Mouse (Mus musculus): Measurements from ENCODE around the gene Gm44502. TPM values are rescaled to one million over a fixed set of nuclear protein-coding genes. Genes with fewer than 3 reads are reported as not detected.

Gene Gm44502
- polyA plus RNA-seq, 1 experiment from 2014 or later: not detected

DNA sequence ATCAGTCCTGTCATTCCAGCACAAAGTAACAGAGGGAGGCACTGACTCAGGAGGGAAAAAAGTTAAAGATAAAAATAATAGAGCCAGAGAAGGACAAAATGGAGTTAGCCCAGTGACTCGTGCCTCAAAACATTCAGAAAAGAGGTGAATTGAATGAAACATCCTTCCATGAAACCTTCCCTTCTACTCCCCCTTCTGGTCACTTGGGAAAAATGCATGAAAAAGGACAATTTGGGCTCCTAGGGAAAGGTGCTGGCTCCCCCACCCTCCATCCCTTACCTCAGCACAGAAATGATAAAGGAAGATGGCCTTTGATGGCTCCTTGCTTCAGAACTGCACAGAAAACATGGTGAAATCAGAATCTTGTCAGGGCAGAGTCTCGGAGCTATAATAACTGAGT lies 39.1 kb upstream of the Gm44502 start:
- H3K27ac ChIP-seq: no peak overlapping the region
- no peaks in the 10 kb centered on the region for H3K27me3 ChIP-seq
- H3K4me1 ChIP-seq: no peaks in the 10 kb centered on the region
- no peaks in the 10 kb centered on the region for H3K36me3 ChIP-seq
- H3K4me3 ChIP-seq: no peak overlapping the region
- no peak for ATAC-seq (ENCODE audit: borderline replicate concordance, extremely low read depth, low FRiP score, low TSS enrichment)
- 32% methylated on average over 2 of the region's 2 CpGs for WGBS
- H3K9ac ChIP-seq: no peak overlapping the region
- H3K4me2 ChIP-seq: no peak overlapping the region
- no peaks in the 10 kb centered on the region for H3K9me3 ChIP-seq

DNA sequence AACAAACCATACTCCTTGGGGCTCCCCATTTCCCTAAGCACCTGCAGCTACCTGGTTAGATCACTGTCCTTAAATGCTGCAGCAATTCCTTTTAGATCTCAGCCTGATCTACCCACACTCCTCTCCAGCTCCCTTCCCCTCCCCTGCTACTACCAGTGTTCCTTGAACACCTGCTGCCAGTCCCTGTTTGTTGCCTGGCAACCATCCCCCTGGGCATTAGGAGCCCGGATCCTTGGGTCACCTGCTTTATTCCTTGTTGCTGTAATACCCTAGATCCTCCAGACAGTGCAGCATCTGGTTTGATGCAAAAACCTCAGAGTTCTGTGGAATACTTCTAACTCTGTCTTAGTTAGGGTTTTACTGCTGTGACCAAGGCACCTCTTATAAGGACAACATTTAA lies 35.6 kb upstream of the Gm44502 start:
- WGBS: 5% methylated on average over 1 of the region's 1 CpGs
- no peak overlapping the region for H3K9ac ChIP-seq
- H3K27me3 ChIP-seq: no peaks in the 10 kb centered on the region
- H3K4me2 ChIP-seq: no peak overlapping the region
- H3K4me3 ChIP-seq: no peak overlapping the region
- no peaks in the 10 kb centered on the region for H3K9me3 ChIP-seq
- no peak for ATAC-seq (ENCODE audit: borderline replicate concordance, extremely low read depth, low FRiP score, low TSS enrichment)
- no peaks in the 10 kb centered on the region for H3K36me3 ChIP-seq
- H3K4me1 ChIP-seq: no peaks in the 10 kb centered on the region
- no peak overlapping the region for H3K27ac ChIP-seq

- Histone ChIP-seq H3K4me3 (no peak overlapping the region), H3K4me2 (no peak overlapping the region), H3K27ac (no peak overlapping the region), H3K27me3 (no peaks in the 10 kb centered on the region), H3K9ac (no peak overlapping the region), H3K9me3 (no peaks in the 10 kb centered on the region), H3K36me3 (no peaks in the 10 kb centered on the region), H3K4me1 (no peaks in the 10 kb centered on the region)
- WGBS: 47% methylated on average over 5 of the region's 5 CpGs
- ATAC-seq (ENCODE audit: borderline replicate concordance, extremely low read depth, low FRiP score, low TSS enrichment): no peak
Observed at GRCm38 (mm10) chr15:89463334-89464235, 34.1 kb upstream of the Gm44502 start.

DNA sequence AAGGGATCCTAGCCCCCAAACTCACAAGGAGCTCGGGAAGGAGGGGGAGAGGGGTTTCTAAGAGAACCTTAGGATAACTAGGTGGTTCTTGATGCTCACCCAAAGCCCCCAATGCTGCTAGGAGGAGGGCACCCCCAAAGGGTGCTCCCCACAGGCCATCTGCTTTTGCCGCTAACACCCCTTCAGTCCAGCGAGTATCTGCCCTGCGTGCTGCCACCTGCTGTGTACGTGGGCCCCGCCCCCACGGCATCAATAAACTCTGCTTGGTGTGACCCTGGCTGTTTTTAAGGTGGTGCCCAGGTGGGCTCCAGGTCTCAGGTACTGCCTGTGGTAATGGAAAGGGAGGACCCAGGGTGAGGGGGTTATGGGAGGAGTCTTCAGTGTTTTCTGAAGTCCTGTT lies 32.7 kb upstream of the Gm44502 start:
- Histone ChIP-seq H3K9me3 (no peaks in the 10 kb centered on the region), H3K27ac (no peak overlapping the region), H3K27me3 (peaks cover 8% of the 10 kb centered on the region; the same call in 1 of the 2 replicates), H3K4me3 (no peak overlapping the region), H3K4me2 (no peak overlapping the region), H3K4me1 (no peaks in the 10 kb centered on the region), H3K36me3 (no peaks in the 10 kb centered on the region), H3K9ac (no peak overlapping the region)
- ATAC-seq (ENCODE audit: borderline replicate concordance, extremely low read depth, low FRiP score, low TSS enrichment): no peak
- 70% methylated on average over 7 of the region's 7 CpGs for WGBS

DNA sequence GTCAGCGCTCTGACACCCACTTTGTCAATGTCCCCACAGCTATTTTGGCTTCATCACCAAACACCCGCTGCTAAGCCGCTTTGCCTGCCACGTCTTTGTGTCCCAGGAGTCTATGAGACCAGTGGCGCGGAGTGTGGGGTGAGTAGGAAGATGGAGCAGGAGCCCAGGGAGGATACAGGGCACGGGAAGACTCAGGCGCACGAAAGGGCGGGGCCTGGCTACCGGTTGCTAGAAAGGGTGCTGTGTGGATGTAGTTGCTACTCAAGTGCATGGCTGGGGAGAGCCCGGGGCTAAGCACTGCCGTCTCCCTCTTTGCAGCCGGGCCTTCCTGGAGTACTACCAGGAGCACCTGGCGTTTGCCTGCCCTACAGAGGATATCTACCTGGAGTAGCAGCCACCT lies 31.8 kb upstream of the Gm44502 start:
- Histone ChIP-seq H3K9ac (no peak overlapping the region), H3K4me3 (no peak overlapping the region), H3K4me1 (no peaks in the 10 kb centered on the region), H3K9me3 (no peaks in the 10 kb centered on the region), H3K4me2 (no peak overlapping the region), H3K27me3 (peaks cover 12% of the 10 kb centered on the region; the same call in 1 of the 2 replicates), H3K27ac (no peak overlapping the region), H3K36me3 (no peaks in the 10 kb centered on the region)
- WGBS: 60% methylated on average over 15 of the region's 15 CpGs
- no peak for ATAC-seq (ENCODE audit: borderline replicate concordance, extremely low read depth, low FRiP score, low TSS enrichment)

- Histone ChIP-seq H3K4me3 (no peak overlapping the region), H3K4me1 (no peaks in the 10 kb centered on the region), H3K27me3 (peaks cover 21% of the 10 kb centered on the region; the same call in 1 of the 2 replicates), H3K4me2 (no peak overlapping the region), H3K9me3 (no peaks in the 10 kb centered on the region), H3K27ac (no peak overlapping the region), H3K9ac (no peak overlapping the region), H3K36me3 (no peaks in the 10 kb centered on the region)
- ATAC-seq (ENCODE audit: borderline replicate concordance, extremely low read depth, low FRiP score, low TSS enrichment): no peak
- 56% methylated on average over 10 of the region's 10 CpGs for WGBS
Observed at GRCm38 (mm10) chr15:89460298-89460697, 30.8 kb upstream of the Gm44502 start.

DNA sequence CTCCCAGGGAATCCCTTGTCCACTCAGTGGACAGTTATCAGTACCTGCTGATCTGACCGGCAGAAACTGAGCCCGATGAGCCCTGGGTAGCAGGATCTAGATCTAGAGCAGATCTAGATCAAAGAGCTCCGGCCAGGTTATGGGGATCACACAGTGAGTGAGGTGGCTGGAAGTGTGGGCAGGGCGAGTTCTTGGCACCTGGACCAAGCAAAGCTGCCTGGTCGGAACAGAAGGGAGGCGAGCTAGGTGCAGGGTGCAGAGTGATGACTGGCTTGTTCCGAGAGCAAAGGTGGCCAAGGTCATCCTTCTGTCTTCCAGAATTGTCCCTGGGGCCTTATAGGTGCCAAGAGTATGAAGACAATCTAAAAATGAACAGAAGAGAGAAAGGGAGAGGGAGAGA lies 30.3 kb upstream of the Gm44502 start:
- no peak for ATAC-seq (ENCODE audit: borderline replicate concordance, extremely low read depth, low FRiP score, low TSS enrichment)
- Histone ChIP-seq H3K27me3 (peaks cover 25% of the 10 kb centered on the region), H3K4me2 (no peak overlapping the region), H3K9ac (no peak overlapping the region), H3K4me1 (no peaks in the 10 kb centered on the region), H3K4me3 (no peak overlapping the region), H3K27ac (no peak overlapping the region), H3K36me3 (no peaks in the 10 kb centered on the region), H3K9me3 (no peaks in the 10 kb centered on the region)
- 70% methylated on average over 7 of the region's 7 CpGs for WGBS

DNA sequence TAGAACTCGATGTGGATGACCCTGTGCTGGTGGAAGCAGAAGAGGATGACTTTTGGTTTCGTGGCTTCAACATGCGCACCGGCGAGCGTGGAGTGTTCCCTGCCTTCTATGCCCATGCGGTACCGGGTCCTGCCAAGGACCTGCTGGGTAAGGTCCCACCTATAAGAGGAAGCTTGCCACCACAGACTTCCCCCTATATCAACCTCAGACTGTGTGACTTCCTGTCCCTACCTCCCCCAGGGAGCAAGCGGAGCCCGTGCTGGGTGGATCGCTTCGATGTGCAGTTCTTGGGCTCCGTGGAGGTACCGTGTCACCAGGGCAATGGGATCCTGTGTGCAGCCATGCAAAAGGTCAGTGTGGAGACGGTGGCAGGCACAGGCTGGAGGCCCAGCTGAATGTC lies 29.4 kb upstream of the Gm44502 start:
- no peak for ATAC-seq (ENCODE audit: borderline replicate concordance, extremely low read depth, low FRiP score, low TSS enrichment)
- 89% methylated on average over 15 of the region's 15 CpGs for WGBS

DNA sequence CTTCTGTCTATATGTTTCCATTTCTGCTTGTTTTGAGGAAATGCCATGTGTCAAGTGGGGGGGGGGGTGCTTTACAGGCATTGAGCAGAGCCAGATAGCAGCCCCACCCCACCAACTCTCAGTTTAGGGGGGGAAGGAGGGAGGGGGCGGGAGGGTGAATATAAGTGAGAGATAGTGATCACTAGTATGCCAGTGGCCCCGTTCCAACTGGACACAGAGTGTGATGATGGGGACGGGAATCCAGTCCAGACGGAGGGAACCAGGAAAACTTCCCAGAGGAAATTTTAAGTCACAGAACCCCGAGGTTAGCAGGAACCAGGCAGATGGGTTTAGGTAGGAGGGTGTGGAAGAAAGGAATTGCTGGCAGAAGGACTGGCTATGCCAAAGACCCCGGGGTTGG lies 26.1 kb upstream of the Gm44502 start:
- no peaks in the 10 kb centered on the region for H3K36me3 ChIP-seq
- H3K9ac ChIP-seq: no peak overlapping the region
- H3K4me2 ChIP-seq: no peak overlapping the region
- no peak overlapping the region for H3K27ac ChIP-seq
- H3K4me1 ChIP-seq: peaks cover 12% of the 10 kb centered on the region
- ATAC-seq (ENCODE audit: borderline replicate concordance, extremely low read depth, low FRiP score, low TSS enrichment): no peak
- no peak overlapping the region for H3K4me3 ChIP-seq
- peaks cover 47% of the 10 kb centered on the region for H3K27me3 ChIP-seq
- WGBS: 53% methylated on average over 6 of the region's 6 CpGs
- H3K9me3 ChIP-seq: no peaks in the 10 kb centered on the region

More for the DNA sequence above, 29.4 kb upstream of the Gm44502 start:
- Histone ChIP-seq H3K9me3 (no peaks in the 10 kb centered on the region), H3K27ac (no peak overlapping the region), H3K4me2 (no peak overlapping the region), H3K4me3 (no peak overlapping the region), H3K27me3 (peaks cover 34% of the 10 kb centered on the region), H3K9ac (no peak overlapping the region), H3K36me3 (no peaks in the 10 kb centered on the region), H3K4me1 (peaks cover 6% of the 10 kb centered on the region)

GRCm38 (mm10) chr15:89454857-89455256 lies 25.4 kb upstream of the Gm44502 start:
- Histone ChIP-seq H3K4me3 (no peak overlapping the region), H3K9me3 (no peaks in the 10 kb centered on the region), H3K27me3 (peaks cover 47% of the 10 kb centered on the region), H3K27ac (no peak overlapping the region), H3K36me3 (no peaks in the 10 kb centered on the region), H3K4me1 (peaks cover 12% of the 10 kb centered on the region), H3K9ac (no peak overlapping the region), H3K4me2 (no peak overlapping the region)
- WGBS: 28% methylated on average over 4 of the region's 6 CpGs
- no peak for ATAC-seq (ENCODE audit: borderline replicate concordance, extremely low read depth, low FRiP score, low TSS enrichment)

GRCm38 (mm10) chr15:89453865-89454478 lies 24.5 kb upstream of the Gm44502 start, which contains the start of gene Mapk8ip2:
TSS of gene Mapk8ip2 (plus strand) at chr15:89453913.
- Histone ChIP-seq H3K27ac (no peak within 1 kb of the TSS), H3K4me3 (peak within 1 kb of the TSS; percentile 42), H3K4me1 (peaks cover 12% of the 10 kb centered on the region), H3K27me3 (peaks cover 47% of the 10 kb centered on the region), H3K4me2 (peak within 1 kb of the TSS; percentile 80), H3K9ac (no peak within 1 kb of the TSS; the same call in 1 of the 2 replicates), H3K9me3 (no peaks in the 10 kb centered on the region), H3K36me3 (no peaks in the 10 kb centered on the region)
- WGBS: under 1% methylated on average over 53 of the region's 53 CpGs
- ATAC-seq (ENCODE audit: borderline replicate concordance, extremely low read depth, low FRiP score, low TSS enrichment): 0 out of 2 replicates have a peak, but pooled peaks have one; percentile 29

Data from lung, embryonic 15.5 days (tissue).